Mouse (Mus musculus) hindbrain, embryonic 16.5 days (tissue): ENCODE data around the gene Acad11. TPM values are rescaled to one million over a fixed set of nuclear protein-coding genes. Genes with fewer than 3 reads are reported as not detected.

Source experiments
- ATAC-seq: fragments of 200-750 bp; cut with Nextera tagmentation; 2 replicates; pipeline ENCODE4 v1.8.0; 2017; ENCODE audit warnings: moderate TSS enrichment, moderate library complexity
- H3K27ac ChIP-seq: fragments of 300-500 bp; sonication (generic); 2 replicates; pipeline ENCODE4 v1.5.1; 2014; ENCODE audit warnings: low read depth, mild to moderate bottlenecking, control low read depth, low read length, moderate library complexity
- H3K27me3 ChIP-seq: fragments of 300-500 bp; sonication (generic); replicated peaks from 2 replicates; pipeline ENCODE4 v1.6.1; 2014; ENCODE audit warnings: low read length; ENCODE audit not compliant: control insufficient read depth, insufficient read depth
- H3K36me3 ChIP-seq: fragments of 300-500 bp; sonication (generic); 2 replicates; pipeline ENCODE4 v1.6.1; 2014; ENCODE audit warnings: mild to moderate bottlenecking, low read length, moderate library complexity, mixed read lengths; ENCODE audit not compliant: control insufficient read depth, insufficient read depth
- H3K4me1 ChIP-seq: fragments of 300-500 bp; sonication (generic); 2 replicates; pipeline ENCODE4 v1.6.1; 2014; ENCODE audit warnings: low read depth, low read length; ENCODE audit not compliant: control insufficient read depth, insufficient read depth
- H3K4me2 ChIP-seq: fragments of 300-500 bp; sonication (generic); 2 replicates; pipeline ENCODE4 v1.6.1; 2014; ENCODE audit warnings: mild to moderate bottlenecking, low read length, control low read depth, moderate library complexity
- H3K4me3 ChIP-seq: fragments of 300-500 bp; sonication (generic); 2 replicates; pipeline ENCODE4 v1.5.1; 2014; ENCODE audit warnings: mild to moderate bottlenecking, low read length, control low read depth, moderate library complexity
- H3K9ac ChIP-seq: fragments of 300-500 bp; sonication (generic); 2 replicates; pipeline ENCODE4 v1.6.1; 2014; ENCODE audit warnings: low read depth, mild to moderate bottlenecking, control low read depth, low read length, moderate library complexity
- H3K9me3 ChIP-seq: fragments of 300-500 bp; sonication (generic); 2 replicates; pipeline ENCODE4 v1.6.1; 2014; ENCODE audit warnings: mild to moderate bottlenecking, low read length, moderate library complexity; ENCODE audit not compliant: control insufficient read depth
- WGBS: fragments of 180-500 bp; shearing (Covaris S2); extraction: QIAGEN DNeasy Blood & Tissue Kit; methylation state at CpG from one replicate; pipeline ENCODE4 v1.1.7; 2014; 5-methylcytosine and 5-hydroxymethylcytosine counted together
- polyA plus RNA-seq: library from polyadenylated mRNA; unstranded; fragments of >200 nt; fragmentation: Nextera tagmentation; extraction: Ambion mirVana; gene quantifications from 2 replicates; pipeline ENCODE4 v1.2.1, GENCODE M21; 2015

Gene Acad11
- polyA plus RNA-seq, 1 experiment from 2014 or later, result 8.9 TPM

GRCm38 (mm10) chr9:104123101-104123500 is 59.9 kb downstream of the Acad11 start:
- Histone ChIP-seq H3K36me3 (no peaks in the 10 kb centered on the region), H3K27me3 (no peaks in the 10 kb centered on the region), H3K27ac (0 out of 2 replicates have a peak overlapping the region, but pooled peaks have one; percentile 3), H3K9ac (no peak overlapping the region), H3K9me3 (no peaks in the 10 kb centered on the region), H3K4me1 (peaks cover 4% of the 10 kb centered on the region), H3K4me2 (no peak overlapping the region), H3K4me3 (no peak overlapping the region)
- WGBS, result 77% methylated on average over 5 of the region's 5 CpGs
- ATAC-seq, result no peak

- 0 out of 2 replicates have a peak overlapping the region, but pooled peaks have one; percentile 12 for H3K27ac ChIP-seq
- 36% methylated on average over 5 of the region's 5 CpGs for WGBS
- no peak overlapping the region for H3K4me2 ChIP-seq
- H3K4me3 ChIP-seq, result no peak overlapping the region
- H3K36me3 ChIP-seq, result no peaks in the 10 kb centered on the region
- ATAC-seq, result no peak
- H3K27me3 ChIP-seq, result no peaks in the 10 kb centered on the region
- no peak overlapping the region for H3K9ac ChIP-seq
- H3K9me3 ChIP-seq, result no peaks in the 10 kb centered on the region
- H3K4me1 ChIP-seq, result peaks cover 4% of the 10 kb centered on the region
These were observed 60.4 kb downstream of the Acad11 start for GRCm38 (mm10) chr9:104123622-104124021.

GRCm38 (mm10) chr9:104126833-104127232 is 63.7 kb downstream of the Acad11 start, which contains the start of gene Ackr4:
Ackr4 (minus strand) TSS chr9:104126933.
- H3K27me3 ChIP-seq, result no peaks in the 10 kb centered on the region
- H3K27ac ChIP-seq, result peak within 1 kb of the TSS; percentile 48; the same call in 1 of the 2 replicates
- H3K4me2 ChIP-seq, result no peak within 1 kb of the TSS
- peaks cover 4% of the 10 kb centered on the region for H3K4me1 ChIP-seq
- H3K4me3 ChIP-seq, result no peak within 1 kb of the TSS
- ATAC-seq, result no peak
- WGBS, result 78% methylated on average over 3 of the region's 3 CpGs
- no peaks in the 10 kb centered on the region for H3K36me3 ChIP-seq
- H3K9ac ChIP-seq, result no peak within 1 kb of the TSS
- H3K9me3 ChIP-seq, result no peaks in the 10 kb centered on the region

GRCm38 (mm10) chr9:104128110-104128509 is 64.9 kb downstream of the Acad11 start:
- peaks cover 4% of the 10 kb centered on the region for H3K4me1 ChIP-seq
- no peak overlapping the region for H3K4me3 ChIP-seq
- H3K9me3 ChIP-seq, result no peaks in the 10 kb centered on the region
- no peaks in the 10 kb centered on the region for H3K27me3 ChIP-seq
- WGBS, result 37% methylated on average over 2 of the region's 2 CpGs
- no peak overlapping the region for H3K4me2 ChIP-seq
- H3K36me3 ChIP-seq, result no peaks in the 10 kb centered on the region
- peak overlapping the region; percentile 48 for H3K27ac ChIP-seq
- H3K9ac ChIP-seq, result no peak overlapping the region
- ATAC-seq, result peak; percentile 58; the same call in 1 of the 2 replicates

- WGBS, result 87% methylated on average over 9 of the region's 9 CpGs
- H3K4me3 ChIP-seq, result no peak overlapping the region
These were observed 67.1 kb downstream of the Acad11 start for GRCm38 (mm10) chr9:104130141-104130755.

GRCm38 (mm10) chr9:104140351-104140750 is 77.2 kb downstream of the Acad11 start:
- no peaks in the 10 kb centered on the region for H3K27me3 ChIP-seq
- H3K4me2 ChIP-seq, result no peak overlapping the region
- no peak overlapping the region for H3K4me3 ChIP-seq
- H3K9ac ChIP-seq, result no peak overlapping the region
- ATAC-seq, result no peak
- WGBS, result 86% methylated on average over 6 of the region's 6 CpGs
- no peaks in the 10 kb centered on the region for H3K36me3 ChIP-seq
- no peak overlapping the region for H3K27ac ChIP-seq
- H3K9me3 ChIP-seq, result no peaks in the 10 kb centered on the region
- H3K4me1 ChIP-seq, result no peaks in the 10 kb centered on the region

More at GRCm38 (mm10) chr9:104130141-104130755, 67.1 kb downstream of the Acad11 start:
- Histone ChIP-seq H3K9ac (no peak overlapping the region), H3K36me3 (no peaks in the 10 kb centered on the region), H3K4me2 (no peak overlapping the region), H3K27me3 (no peaks in the 10 kb centered on the region), H3K4me1 (peaks cover 4% of the 10 kb centered on the region), H3K9me3 (no peaks in the 10 kb centered on the region), H3K27ac (no peak overlapping the region)
- ATAC-seq, result no peak

- Histone ChIP-seq H3K27me3 (no peaks in the 10 kb centered on the region), H3K9ac (no peak overlapping the region), H3K4me1 (no peaks in the 10 kb centered on the region), H3K9me3 (no peaks in the 10 kb centered on the region), H3K4me3 (no peak overlapping the region), H3K4me2 (no peak overlapping the region), H3K36me3 (no peaks in the 10 kb centered on the region), H3K27ac (no peak overlapping the region)
- WGBS, result 85% methylated on average over 14 of the region's 14 CpGs
- ATAC-seq, result no peak
These were observed 79.6 kb downstream of the Acad11 start for GRCm38 (mm10) chr9:104142805-104143204.

- no peaks in the 10 kb centered on the region for H3K36me3 ChIP-seq
- H3K4me1 ChIP-seq, result no peaks in the 10 kb centered on the region
- no peak for ATAC-seq
- H3K9me3 ChIP-seq, result no peaks in the 10 kb centered on the region
- no peaks in the 10 kb centered on the region for H3K27me3 ChIP-seq
- WGBS, result 81% methylated on average over 8 of the region's 8 CpGs
- H3K9ac ChIP-seq, result no peak overlapping the region
- H3K4me3 ChIP-seq, result no peak overlapping the region
- H3K4me2 ChIP-seq, result no peak overlapping the region
- H3K27ac ChIP-seq, result no peak overlapping the region
These were observed 81.3 kb downstream of the Acad11 start for GRCm38 (mm10) chr9:104144314-104144996.

- Histone ChIP-seq H3K4me1 (no peaks in the 10 kb centered on the region), H3K4me2 (no peak overlapping the region), H3K36me3 (peaks cover 5% of the 10 kb centered on the region), H3K27ac (no peak overlapping the region), H3K27me3 (no peaks in the 10 kb centered on the region), H3K9ac (no peak overlapping the region), H3K4me3 (no peak overlapping the region), H3K9me3 (no peaks in the 10 kb centered on the region)
- WGBS, result 92% methylated on average over 7 of the region's 7 CpGs
- no peak for ATAC-seq
These were observed 83.5 kb downstream of the Acad11 start for GRCm38 (mm10) chr9:104146683-104147082.
